Mouse (Mus musculus): ENCODE results near the gene Gm17026. TPM values are rescaled to one million over a fixed set of nuclear protein-coding genes. Genes with fewer than 3 reads are reported as not detected.

Gm17026 gene
- polyA plus RNA-seq (2017; shearing (Covaris generic)) = not detected

GRCm38 (mm10) chr14:42259948-42260347 is at the start of gene Gm17026:
Gene Gm17026, minus strand, starts transcription at chr14:42260048.

DNA sequence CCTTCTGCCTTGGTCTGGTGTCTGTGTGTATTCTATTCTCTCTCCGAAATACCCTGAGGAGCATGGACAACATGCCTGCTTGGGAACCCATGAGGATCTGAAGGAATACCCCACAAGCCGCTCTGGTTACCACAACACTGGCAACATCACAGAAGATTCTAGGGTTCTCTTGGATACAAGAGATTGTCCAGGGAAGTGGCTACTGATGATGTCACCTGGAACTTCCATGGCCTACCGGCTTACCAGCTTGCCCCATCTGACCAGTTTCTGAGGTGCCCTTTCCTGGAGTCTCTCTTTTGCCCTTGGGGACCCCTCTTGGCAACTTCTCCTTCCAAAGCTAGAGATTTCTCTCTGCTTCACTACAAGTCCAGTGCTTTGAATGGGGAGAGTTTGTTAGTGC is 37.4 kb upstream of the Gm17026 start, which contains the start of gene Gm9611:
Gene Gm9611 (minus strand): TSS at position 101 of the 400 bp plus-strand sequence.

Other genes with a start within 250 kb of the Gm17026 start
- gene Gm7951, start 142.7 kb downstream of the Gm17026 start, polyA plus RNA-seq (2017; shearing (Covaris generic)) = not detected
- gene Gm17027, start 97.4 kb downstream of the Gm17026 start, polyA plus RNA-seq (2017; shearing (Covaris generic)) = not detected
- gene Gm3573, start 69.3 kb downstream of the Gm17026 start, polyA plus RNA-seq (2017; shearing (Covaris generic)) = not detected
- gene Gm9611, start 37.3 kb upstream of the Gm17026 start, polyA plus RNA-seq (2017; shearing (Covaris generic)) = not detected
- gene Gm7995, start 50.2 kb upstream of the Gm17026 start, polyA plus RNA-seq (2017; shearing (Covaris generic)) = not detected
- not detected for gene Gm8005, start 179.6 kb upstream of the Gm17026 start, polyA plus RNA-seq (2017; shearing (Covaris generic))
- not detected for gene Gm8011, start 203.8 kb upstream of the Gm17026 start, polyA plus RNA-seq (2017; shearing (Covaris generic))
- not detected for gene Gm8020, start 242.3 kb upstream of the Gm17026 start, polyA plus RNA-seq (2017; shearing (Covaris generic))